Mouse (Mus musculus) lung, embryonic 14.5 days (tissue): ENCODE measurements around the gene G3bp2. TPM values are rescaled to one million over a fixed set of nuclear protein-coding genes. Genes with fewer than 3 reads are reported as not detected.

ENCODE experiments used
- ATAC-seq: fragments of 200-750 bp; cut with Nextera tagmentation; 2 replicates; pipeline ENCODE4 v1.8.0; 2017; ENCODE audit warnings: mild to moderate bottlenecking, moderate TSS enrichment, moderate library complexity; ENCODE audit not compliant: insufficient read depth
- DNase-seq: peaks from one replicate; pipeline ENCODE4 v3.0.0-alpha.2; 2015
- H3K27ac ChIP-seq: fragments of 300-500 bp; sonication (generic); 2 replicates; pipeline ENCODE4 v1.5.1; 2014; ENCODE audit warnings: low read depth, mild to moderate bottlenecking, moderate library complexity
- H3K27me3 ChIP-seq: fragments of 300-500 bp; sonication (generic); 2 replicates; pipeline ENCODE4 v1.6.1; 2014; ENCODE audit warnings: low read length, control low read depth; ENCODE audit not compliant: insufficient read depth
- H3K36me3 ChIP-seq: fragments of 300-500 bp; sonication (generic); 2 replicates; pipeline ENCODE4 v1.6.1; 2014; ENCODE audit warnings: control low read depth; ENCODE audit not compliant: insufficient read depth
- H3K4me1 ChIP-seq: fragments of 300-500 bp; sonication (generic); 2 replicates; pipeline ENCODE4 v1.6.1; 2014; ENCODE audit warnings: antibody characterized with exemption, control low read depth; ENCODE audit not compliant: insufficient read depth
- H3K4me2 ChIP-seq: fragments of 300-500 bp; sonication (generic); 2 replicates; pipeline ENCODE4 v1.6.1; 2014; ENCODE audit warnings: mild to moderate bottlenecking
- H3K4me3 ChIP-seq: fragments of 300-500 bp; sonication (generic); 2 replicates; pipeline ENCODE4 v1.5.1; 2014; ENCODE audit warnings: low read depth, low read length
- H3K9ac ChIP-seq: fragments of 300-500 bp; sonication (generic); 2 replicates; pipeline ENCODE4 v1.6.1; 2014
- H3K9me3 ChIP-seq: fragments of 300-500 bp; sonication (generic); 2 replicates; pipeline ENCODE4 v1.6.1; 2016; ENCODE audit warnings: low read depth, low read length, control low read depth
- CTCF ChIP-seq: IDR thresholded peaks from 2 replicates; pipeline ENCODE4 v1.5.1; 2016; ENCODE audit warnings: antibody characterized with exemption, low read depth
- WGBS: fragments of 180-500 bp; shearing (Covaris S2); extraction: QIAGEN DNeasy Blood & Tissue Kit; methylation state at CpG from one replicate; pipeline ENCODE4 v1.1.7; 2014; 5-methylcytosine and 5-hydroxymethylcytosine counted together
- polyA plus RNA-seq: library from polyadenylated mRNA; unstranded; fragments of >200 nt; fragmentation: Nextera tagmentation; extraction: Ambion mirVana; gene quantifications from 2 replicates; pipeline ENCODE4 v1.2.1, GENCODE M21; 2014

G3bp2 gene
- polyA plus RNA-seq, 1 experiment from 2014 or later = 166 TPM

GRCm38 (mm10) chr5:92019960-92020359, 63.6 kb downstream of the G3bp2 start:
- 55% methylated on average over 2 of the region's 2 CpGs for WGBS

GRCm38 (mm10) chr5:92011756-92012155, 71.8 kb downstream of the G3bp2 start:
- no peaks in the 10 kb centered on the region for H3K9me3 ChIP-seq
- no peaks in the 10 kb centered on the region for H3K27me3 ChIP-seq
- no peak overlapping the region for H3K27ac ChIP-seq
- TF ChIP-seq CTCF = no peak
- no peak for DNase-seq
- ATAC-seq = no peak
- no peak overlapping the region for H3K4me3 ChIP-seq
- WGBS = 50% methylated on average over 7 of the region's 7 CpGs
- no peak overlapping the region for H3K9ac ChIP-seq
- no peak overlapping the region for H3K4me2 ChIP-seq
- no peaks in the 10 kb centered on the region for H3K36me3 ChIP-seq
- no peaks in the 10 kb centered on the region for H3K4me1 ChIP-seq

More at GRCm38 (mm10) chr5:92019960-92020359, 63.6 kb downstream of the G3bp2 start:
- H3K27me3 ChIP-seq = no peaks in the 10 kb centered on the region
- ATAC-seq = no peak
- DNase-seq = no peak
- H3K27ac ChIP-seq = no peak overlapping the region
- H3K9ac ChIP-seq = no peak overlapping the region
- TF ChIP-seq CTCF = no peak
- no peaks in the 10 kb centered on the region for H3K9me3 ChIP-seq
- H3K4me3 ChIP-seq = no peak overlapping the region
- no peak overlapping the region for H3K4me2 ChIP-seq
- no peaks in the 10 kb centered on the region for H3K4me1 ChIP-seq
- H3K36me3 ChIP-seq = no peaks in the 10 kb centered on the region

GRCm38 (mm10) chr5:92009827-92010226, 73.7 kb downstream of the G3bp2 start:
- no peaks in the 10 kb centered on the region for H3K36me3 ChIP-seq
- H3K9me3 ChIP-seq = no peaks in the 10 kb centered on the region
- H3K4me1 ChIP-seq = no peaks in the 10 kb centered on the region
- no peak overlapping the region for H3K9ac ChIP-seq
- H3K27me3 ChIP-seq = no peaks in the 10 kb centered on the region
- no peak for TF ChIP-seq CTCF
- no peak overlapping the region for H3K4me3 ChIP-seq
- no peak overlapping the region for H3K4me2 ChIP-seq
- DNase-seq (no peak), ATAC-seq (no peak)
- H3K27ac ChIP-seq = no peak overlapping the region
- 37% methylated on average over 2 of the region's 2 CpGs for WGBS

- no peak overlapping the region for H3K4me2 ChIP-seq
- no peaks in the 10 kb centered on the region for H3K4me1 ChIP-seq
- no peak overlapping the region for H3K9ac ChIP-seq
- peak; percentile 67 for TF ChIP-seq CTCF
- ATAC-seq (peak; percentile 75; the same call in 1 of the 2 replicates), DNase-seq (peak; percentile 79)
- no peak overlapping the region for H3K27ac ChIP-seq
- no peaks in the 10 kb centered on the region for H3K27me3 ChIP-seq
- H3K9me3 ChIP-seq = 0 out of 2 replicates have a peak, but pooled peaks cover 4% of the 10 kb centered on the region
- WGBS = 64% methylated on average over 2 of the region's 2 CpGs
- no peaks in the 10 kb centered on the region for H3K36me3 ChIP-seq
- no peak overlapping the region for H3K4me3 ChIP-seq
Observed at GRCm38 (mm10) chr5:92003011-92003410, 80.5 kb downstream of the G3bp2 start.

Other genes starting within 250 kb of the G3bp2 start
- gene Rchy1, start 120.7 kb downstream of the G3bp2 start, polyA plus RNA-seq = 48.1 and 49.8 TPM in 2 replicates
- gene Odaph, start 96.2 kb downstream of the G3bp2 start, polyA plus RNA-seq = not detected in 2 replicates
- gene Cdkl2, start 39.8 kb downstream of the G3bp2 start, polyA plus RNA-seq = 1.5 and 1.6 TPM in 2 replicates
- gene Uso1, start 54.2 kb upstream of the G3bp2 start, polyA plus RNA-seq = 27.8 and 28.1 TPM in 2 replicates
- gene U90926, start 131.7 kb upstream of the G3bp2 start, polyA plus RNA-seq = not detected in 2 replicates
- 0.14 TPM in 1 of 2 replicates, not detected in the other for gene Ppef2, start 172.6 kb upstream of the G3bp2 start, polyA plus RNA-seq
- gene Naaa, start 194.5 kb upstream of the G3bp2 start, polyA plus RNA-seq = 7.3 and 8.3 TPM in 2 replicates
- 44.8 and 45.3 TPM in 2 replicates for gene Sdad1, start 226.8 kb upstream of the G3bp2 start, polyA plus RNA-seq
- 0.43 TPM in 1 of 2 replicates, not detected in the other for gene Cxcl9, start 244.4 kb upstream of the G3bp2 start, polyA plus RNA-seq
- 1.4 and 5.4 TPM in 2 replicates for gene Art3, start 248.1 kb upstream of the G3bp2 start, polyA plus RNA-seq